In genomic region chr7:25010090-25010913, GRCm38 (mm10) we compare ENCODE assay signal across 8 mouse cellular contexts. TPM values are rescaled to one million over a fixed set of nuclear protein-coding genes. Genes with fewer than 3 reads are reported as not detected.
A peak's percentile ranks its signal among the peaks of the same experiment; 100 is the strongest.
DNase-seq lines count a peak whose midpoint lies in the region; ATAC-seq lines count a peak whose summit lies in the region.

No protein-coding gene starts in this region.

- no peak overlapping the region for H3K27ac ChIP-seq in liver, embryonic 15.5 days (replicated peaks)
- H3K27ac ChIP-seq in neural tube, embryonic 15.5 days (replicated peaks), result peak overlapping the region; percentile 95

- H3K4me1 ChIP-seq in liver, embryonic 15.5 days (replicated peaks), result peaks cover 13% of the 10 kb centered on the region
- peaks cover 55% of the 10 kb centered on the region for H3K4me1 ChIP-seq in neural tube, embryonic 15.5 days

- peaks cover 71% of the 10 kb centered on the region for H3K27me3 ChIP-seq in liver, embryonic 15.5 days
- peaks cover 14% of the 10 kb centered on the region for H3K27me3 ChIP-seq in neural tube, embryonic 15.5 days (replicated peaks)

- peak; percentile 16 for ATAC-seq in granulocyte monocyte progenitor cell, adult 5-6 weeks (replicated peaks; ENCODE audit: poor library complexity, severe bottlenecking)
- no peak for ATAC-seq in liver, embryonic 15.5 days (ENCODE audit: insufficient read depth)
- ATAC-seq in neural tube, embryonic 15.5 days (ENCODE audit: low FRiP score), result no peak

- H3K9ac ChIP-seq in liver, embryonic 15.5 days, result no peak overlapping the region
- peak overlapping the region; percentile 56 for H3K9ac ChIP-seq in neural tube, embryonic 15.5 days (replicated peaks)

- peak overlapping the region; percentile 34 for H3K4me3 ChIP-seq in liver, embryonic 15.5 days (replicated peaks)
- H3K4me3 ChIP-seq in neural tube, embryonic 15.5 days (replicated peaks), result peak overlapping the region; percentile 26

- 1% methylated on average over 89 of the region's 97 CpGs for WGBS in liver, embryonic 15.5 days (ENCODE audit: insufficient replicate concordance)
- WGBS in neural tube, embryonic 15.5 days, result 2% methylated on average over 94 of the region's 97 CpGs

- peak; percentile 43 for DNase-seq in urinary bladder, postnatal 14 days (ENCODE audit: low spot score)
- DNase-seq in urinary bladder, postnatal 4 days (ENCODE audit: low spot score in 2 of 2), result no peak
- DNase-seq in cerebellum, postnatal 14 days, result peak; percentile 92 to 93
- DNase-seq in kidney, postnatal 10 days, result peak; percentile 58
- DNase-seq in c-Kit-positive CD71-positive TER-119-positive erythroid progenitor cells, embryonic 14.5 days (ENCODE audit: low spot score), result no peak

- H3K4me2 ChIP-seq in liver, embryonic 15.5 days, result peak overlapping the region; percentile 62
- H3K4me2 ChIP-seq in neural tube, embryonic 15.5 days, result peak overlapping the region; percentile 57

- H3K36me3 ChIP-seq in liver, embryonic 15.5 days (replicated peaks), result no peaks in the 10 kb centered on the region
- peaks cover 24% of the 10 kb centered on the region for H3K36me3 ChIP-seq in neural tube, embryonic 15.5 days

- H3K9me3 ChIP-seq in liver, embryonic 15.5 days (replicated peaks), result no peaks in the 10 kb centered on the region
- H3K9me3 ChIP-seq in neural tube, embryonic 15.5 days (replicated peaks), result no peaks in the 10 kb centered on the region

RNA-seq across cellular contexts. Expression of gene Atp1a3, which starts 4.5 kb away (rescaled TPM):
- 34.6 and 53.7 TPM in 2 replicates for total RNA-seq in granulocyte monocyte progenitor cell, adult 5-6 weeks (2014; fragmentation: Nextera tagmentation)
- total RNA-seq in granulocyte monocyte progenitor cell, adult 5-6 weeks (2017), result 24.4 and 34.1 TPM in 2 replicates
- polyA plus RNA-seq in liver, embryonic 15.5 days (2015; fragmentation: Nextera tagmentation; extraction: Ambion mirVana), result 1.3 and 1.5 TPM in 2 replicates
- 538 and 586 TPM in 2 replicates for polyA plus RNA-seq in neural tube, embryonic 15.5 days (2015; fragmentation: Nextera tagmentation; extraction: Ambion mirVana)

RNA-seq across cellular contexts. Expression of gene Rabac1, which starts 37.7 kb away (rescaled TPM):
- total RNA-seq in granulocyte monocyte progenitor cell, adult 5-6 weeks (2014; fragmentation: Nextera tagmentation), result 112 and 164 TPM in 2 replicates
- total RNA-seq in granulocyte monocyte progenitor cell, adult 5-6 weeks (2017), result 118 and 121 TPM in 2 replicates
- 59.4 and 69.5 TPM in 2 replicates for polyA plus RNA-seq in liver, embryonic 15.5 days (2015; fragmentation: Nextera tagmentation; extraction: Ambion mirVana)
- polyA plus RNA-seq in neural tube, embryonic 15.5 days (2015; fragmentation: Nextera tagmentation; extraction: Ambion mirVana), result 297 and 336 TPM in 2 replicates

Comparison
In these comparisons a context has a peak if more than half of its experiments do, and no peak if none do; other contexts are left out.
1. DNase-seq: peak in urinary bladder, postnatal 14 days (single experiment), cerebellum, postnatal 14 days (2 of 2) and kidney, postnatal 10 days (single experiment); none in urinary bladder, postnatal 4 days (0 of 2) and c-Kit-positive CD71-positive TER-119-positive erythroid progenitor cells, embryonic 14.5 days (single experiment).
2. RNA of gene Atp1a3, which starts 4.5 kb away (polyA plus RNA-seq): 538 to 586 TPM in neural tube, embryonic 15.5 days; 1.3 to 1.5 TPM in liver, embryonic 15.5 days; every median in the first group is over 100 times any median in the second.